Mouse (Mus musculus): Measurements from ENCODE around the gene Pik3r5. TPM values are rescaled to one million over a fixed set of nuclear protein-coding genes. Genes with fewer than 3 reads are reported as not detected.

The Pik3r5 gene
- polyA plus RNA-seq, 1 experiment from 2014 or later, result 0.25 TPM

GRCm38 (mm10) chr11:68502902-68503629, 71.1 kb downstream of the Pik3r5 start, which contains the start of gene Pik3r6:
Pik3r6 (plus strand) TSS chr11:68503019.
- no peak within 1 kb of the TSS for H3K27ac ChIP-seq
- H3K9me3 ChIP-seq, result no peaks in the 10 kb centered on the region
- H3K36me3 ChIP-seq, result no peaks in the 10 kb centered on the region
- H3K4me2 ChIP-seq, result 0 out of 2 replicates have a peak within 1 kb of the TSS, but pooled peaks have one; percentile 3
- ATAC-seq (ENCODE audit: insufficient number of reproducible peaks, insufficient read depth, low FRiP score, low TSS enrichment, low read depth), result no peak
- H3K27me3 ChIP-seq, result no peaks in the 10 kb centered on the region; the same call in 1 of the 2 replicates
- no peak within 1 kb of the TSS for H3K9ac ChIP-seq (replicated peaks)
- WGBS, result 83% methylated on average over 8 of the region's 8 CpGs
- H3K4me1 ChIP-seq (replicated peaks), result no peaks in the 10 kb centered on the region
- no peak within 1 kb of the TSS for H3K4me3 ChIP-seq (replicated peaks)

- H3K4me3 ChIP-seq (replicated peaks), result no peak overlapping the region
- no peaks in the 10 kb centered on the region for H3K36me3 ChIP-seq
- no peaks in the 10 kb centered on the region; the same call in 1 of the 2 replicates for H3K27me3 ChIP-seq
- WGBS, result 82% methylated on average over 11 of the region's 11 CpGs
- H3K27ac ChIP-seq, result no peak overlapping the region
- no peaks in the 10 kb centered on the region for H3K4me1 ChIP-seq (replicated peaks)
- no peak overlapping the region for H3K4me2 ChIP-seq
- ATAC-seq (ENCODE audit: insufficient number of reproducible peaks, insufficient read depth, low FRiP score, low TSS enrichment, low read depth), result no peak
- H3K9ac ChIP-seq (replicated peaks), result no peak overlapping the region
- H3K9me3 ChIP-seq, result no peaks in the 10 kb centered on the region
Observed at GRCm38 (mm10) chr11:68504913-68505312, 73.0 kb downstream of the Pik3r5 start.

DNA sequence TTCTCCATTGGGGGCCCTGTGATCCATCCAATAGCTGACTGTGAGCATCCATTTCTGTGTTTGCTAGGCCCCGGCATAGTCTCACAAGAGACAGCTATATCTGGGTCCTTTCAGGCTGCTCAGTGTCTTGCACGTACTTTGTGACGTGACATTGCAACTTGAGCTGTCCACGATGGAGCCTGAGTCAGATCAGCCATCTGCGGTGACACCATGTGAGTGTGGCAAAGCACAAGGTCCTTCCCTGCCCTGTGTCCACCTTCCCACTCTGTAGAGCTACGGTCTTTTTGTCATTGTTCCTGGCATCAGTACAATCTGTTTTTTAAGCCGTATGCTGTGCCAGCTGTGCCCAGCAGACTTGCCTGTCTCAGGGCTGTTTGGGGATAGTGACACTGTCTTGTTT, 75.3 kb downstream of the Pik3r5 start:
- H3K36me3 ChIP-seq, result no peaks in the 10 kb centered on the region
- no peak overlapping the region for H3K4me3 ChIP-seq (replicated peaks)
- no peak for ATAC-seq (ENCODE audit: insufficient number of reproducible peaks, insufficient read depth, low FRiP score, low TSS enrichment, low read depth)
- WGBS, result 89% methylated on average over 7 of the region's 7 CpGs
- no peaks in the 10 kb centered on the region for H3K9me3 ChIP-seq
- H3K27me3 ChIP-seq, result no peaks in the 10 kb centered on the region; the same call in 1 of the 2 replicates
- H3K4me1 ChIP-seq (replicated peaks), result no peaks in the 10 kb centered on the region
- H3K4me2 ChIP-seq, result no peak overlapping the region
- no peak overlapping the region for H3K9ac ChIP-seq (replicated peaks)
- H3K27ac ChIP-seq, result no peak overlapping the region

DNA sequence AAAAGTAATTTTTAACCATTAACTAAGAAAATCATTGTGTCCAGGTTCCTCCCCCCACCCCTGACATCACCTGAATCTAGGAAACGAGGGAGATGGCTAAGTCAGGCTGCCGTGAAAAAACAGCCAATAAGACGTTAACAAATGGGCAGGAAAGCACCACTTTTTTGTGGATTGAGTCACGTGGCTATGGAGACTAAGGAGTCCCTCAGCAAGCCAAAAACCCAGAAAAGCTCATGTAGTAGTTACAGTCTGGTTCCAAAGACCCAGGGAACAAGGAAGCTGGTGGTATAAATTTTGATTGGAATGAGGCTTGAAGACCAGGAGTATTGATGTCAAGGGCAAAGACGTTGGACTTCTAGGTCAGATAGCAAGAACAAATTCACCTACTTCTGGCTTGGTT, 76.7 kb downstream of the Pik3r5 start:
- WGBS, result 66% methylated on average over 5 of the region's 5 CpGs
- H3K9ac ChIP-seq (replicated peaks), result no peak overlapping the region

DNA sequence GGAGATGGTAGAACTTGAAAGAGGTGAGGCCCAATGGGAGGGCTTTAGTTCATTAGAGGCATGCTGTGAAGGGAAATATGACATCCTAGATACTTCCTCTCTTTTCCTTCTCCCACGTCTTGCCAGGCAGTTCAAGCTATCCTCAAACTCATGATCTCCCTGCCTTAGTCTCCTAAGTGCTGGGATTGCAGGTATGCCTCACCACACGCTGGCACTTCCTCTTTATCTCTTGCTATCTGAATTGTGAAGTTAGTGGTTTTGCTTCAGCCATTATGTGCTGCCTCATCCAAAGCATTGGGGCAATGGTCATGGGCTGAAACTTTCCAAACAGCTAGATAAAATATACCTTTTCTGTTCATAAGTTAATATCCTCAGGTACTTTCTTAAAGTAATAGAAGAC, 77.3 kb downstream of the Pik3r5 start:
- Histone ChIP-seq H3K9me3 (no peaks in the 10 kb centered on the region), H3K4me1 (replicated peaks) (no peaks in the 10 kb centered on the region), H3K27ac (no peak overlapping the region), H3K9ac (replicated peaks) (no peak overlapping the region), H3K4me2 (no peak overlapping the region), H3K36me3 (no peaks in the 10 kb centered on the region), H3K4me3 (replicated peaks) (no peak overlapping the region), H3K27me3 (no peaks in the 10 kb centered on the region)
- no peak for ATAC-seq (ENCODE audit: insufficient number of reproducible peaks, insufficient read depth, low FRiP score, low TSS enrichment, low read depth)
- 56% methylated on average over 2 of the region's 2 CpGs for WGBS

More for the DNA sequence above, 76.7 kb downstream of the Pik3r5 start:
- Histone ChIP-seq H3K4me2 (no peak overlapping the region), H3K4me1 (replicated peaks) (no peaks in the 10 kb centered on the region), H3K9me3 (no peaks in the 10 kb centered on the region), H3K27me3 (no peaks in the 10 kb centered on the region; the same call in 1 of the 2 replicates), H3K27ac (no peak overlapping the region), H3K36me3 (no peaks in the 10 kb centered on the region), H3K4me3 (replicated peaks) (no peak overlapping the region)
- ATAC-seq (ENCODE audit: insufficient number of reproducible peaks, insufficient read depth, low FRiP score, low TSS enrichment, low read depth), result no peak

GRCm38 (mm10) chr11:68513969-68514368, 82.0 kb downstream of the Pik3r5 start:
- WGBS, result 35% methylated on average over 3 of the region's 3 CpGs
- no peaks in the 10 kb centered on the region for H3K27me3 ChIP-seq
- no peaks in the 10 kb centered on the region for H3K36me3 ChIP-seq
- H3K9ac ChIP-seq (replicated peaks), result no peak overlapping the region
- H3K4me1 ChIP-seq (replicated peaks), result no peaks in the 10 kb centered on the region
- no peak overlapping the region for H3K4me3 ChIP-seq (replicated peaks)
- no peak for ATAC-seq (ENCODE audit: insufficient number of reproducible peaks, insufficient read depth, low FRiP score, low TSS enrichment, low read depth)
- H3K9me3 ChIP-seq, result peaks cover under 1% of the 10 kb centered on the region; the same call in 1 of the 2 replicates
- no peak overlapping the region for H3K4me2 ChIP-seq
- H3K27ac ChIP-seq, result no peak overlapping the region

- no peak for ATAC-seq (ENCODE audit: insufficient number of reproducible peaks, insufficient read depth, low FRiP score, low TSS enrichment, low read depth)
- no peaks in the 10 kb centered on the region for H3K27me3 ChIP-seq
- no peaks in the 10 kb centered on the region for H3K4me1 ChIP-seq (replicated peaks)
- WGBS, result 94% methylated on average over 4 of the region's 4 CpGs
- H3K4me3 ChIP-seq (replicated peaks), result no peak overlapping the region
- no peak overlapping the region for H3K4me2 ChIP-seq
- H3K36me3 ChIP-seq, result no peaks in the 10 kb centered on the region
- peaks cover 8% of the 10 kb centered on the region; the same call in 1 of the 2 replicates for H3K9me3 ChIP-seq
- H3K27ac ChIP-seq, result no peak overlapping the region
- no peak overlapping the region for H3K9ac ChIP-seq (replicated peaks)
Observed at GRCm38 (mm10) chr11:68519362-68519761, 87.4 kb downstream of the Pik3r5 start.

- no peaks in the 10 kb centered on the region for H3K4me1 ChIP-seq (replicated peaks)
- H3K27me3 ChIP-seq, result no peaks in the 10 kb centered on the region
- WGBS, result 93% methylated on average over 5 of the region's 5 CpGs
- no peaks in the 10 kb centered on the region for H3K36me3 ChIP-seq
- H3K27ac ChIP-seq, result no peak overlapping the region
- no peak overlapping the region for H3K9ac ChIP-seq (replicated peaks)
- no peak for ATAC-seq (ENCODE audit: insufficient number of reproducible peaks, insufficient read depth, low FRiP score, low TSS enrichment, low read depth)
- peaks cover 8% of the 10 kb centered on the region; the same call in 1 of the 2 replicates for H3K9me3 ChIP-seq
- no peak overlapping the region for H3K4me3 ChIP-seq (replicated peaks)
- H3K4me2 ChIP-seq, result no peak overlapping the region
Observed at GRCm38 (mm10) chr11:68519815-68520214, 87.9 kb downstream of the Pik3r5 start.

- no peaks in the 10 kb centered on the region for H3K36me3 ChIP-seq
- no peaks in the 10 kb centered on the region for H3K4me1 ChIP-seq (replicated peaks)
- H3K4me3 ChIP-seq (replicated peaks), result no peak overlapping the region
- ATAC-seq (ENCODE audit: insufficient number of reproducible peaks, insufficient read depth, low FRiP score, low TSS enrichment, low read depth), result no peak
- H3K9ac ChIP-seq (replicated peaks), result no peak overlapping the region
- H3K4me2 ChIP-seq, result no peak overlapping the region
- H3K9me3 ChIP-seq, result peaks cover 8% of the 10 kb centered on the region; the same call in 1 of the 2 replicates
- H3K27me3 ChIP-seq, result no peaks in the 10 kb centered on the region
- H3K27ac ChIP-seq, result no peak overlapping the region
- WGBS, result 81% methylated on average over 2 of the region's 2 CpGs
Observed at GRCm38 (mm10) chr11:68520439-68520838, 88.5 kb downstream of the Pik3r5 start.

DNA sequence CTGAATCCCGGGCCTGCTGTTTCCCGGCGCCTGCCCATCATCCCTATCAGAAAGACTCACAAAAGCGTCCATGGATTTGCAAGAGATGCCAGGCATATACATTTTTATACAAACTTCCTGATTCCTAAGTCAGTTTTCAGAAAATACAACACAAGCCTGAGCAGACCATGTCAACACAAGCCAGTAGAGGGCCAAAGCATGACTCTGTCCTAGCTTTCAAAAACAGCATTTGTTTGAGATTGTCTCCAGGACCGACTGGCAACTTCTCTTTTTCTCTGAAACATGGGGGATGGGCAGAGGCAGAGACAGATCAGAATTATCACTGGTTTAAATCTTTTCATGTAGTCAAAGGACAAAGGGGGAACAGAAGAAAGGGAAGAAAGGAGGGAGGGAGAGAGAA, 89.4 kb downstream of the Pik3r5 start:
- peaks cover 8% of the 10 kb centered on the region; the same call in 1 of the 2 replicates for H3K9me3 ChIP-seq

GRCm38 (mm10) chr11:68526441-68526840, 94.5 kb downstream of the Pik3r5 start:
- no peaks in the 10 kb centered on the region for H3K9me3 ChIP-seq
- H3K4me3 ChIP-seq (replicated peaks), result no peak overlapping the region
- no peak overlapping the region for H3K9ac ChIP-seq (replicated peaks)
- H3K27ac ChIP-seq, result no peak overlapping the region
- peaks cover 22% of the 10 kb centered on the region for H3K27me3 ChIP-seq
- no peak for ATAC-seq (ENCODE audit: insufficient number of reproducible peaks, insufficient read depth, low FRiP score, low TSS enrichment, low read depth)
- 0 out of 2 replicates have a peak, but pooled peaks cover 2% of the 10 kb centered on the region for H3K4me1 ChIP-seq (replicated peaks)
- no peak overlapping the region for H3K4me2 ChIP-seq
- no peaks in the 10 kb centered on the region for H3K36me3 ChIP-seq
- 76% methylated on average over 4 of the region's 4 CpGs for WGBS

More for the DNA sequence above, 89.4 kb downstream of the Pik3r5 start:
- Histone ChIP-seq H3K9ac (replicated peaks) (no peak overlapping the region), H3K4me3 (replicated peaks) (no peak overlapping the region), H3K27ac (no peak overlapping the region), H3K36me3 (no peaks in the 10 kb centered on the region), H3K4me1 (replicated peaks) (no peaks in the 10 kb centered on the region), H3K4me2 (no peak overlapping the region), H3K27me3 (peaks cover 2% of the 10 kb centered on the region; the same call in 1 of the 2 replicates)
- 86% methylated on average over 5 of the region's 5 CpGs for WGBS
- no peak for ATAC-seq (ENCODE audit: insufficient number of reproducible peaks, insufficient read depth, low FRiP score, low TSS enrichment, low read depth)
